Mouse (Mus musculus): ENCODE data around the gene Dnaja1.
A peak's percentile ranks its signal among the peaks of the same experiment; 100 is the strongest.

Gene Dnaja1

GRCm38 (mm10) chr4:40735351-40735750, 13.4 kb downstream of the Dnaja1 start:
- no peak for DNase-seq (ENCODE audit: low read depth, low spot score)

- DNase-seq (ENCODE audit: low read depth, low spot score), result no peak
These were observed 35.3 kb downstream of the Dnaja1 start for GRCm38 (mm10) chr4:40757157-40757779.

- DNase-seq (ENCODE audit: low read depth, low spot score), result peak; percentile 97
These were observed 36.0 kb downstream of the Dnaja1 start, which contains the start of gene Smu1 for GRCm38 (mm10) chr4:40757780-40758420. Smu1 (minus strand) TSS chr4:40757923.

- DNase-seq (ENCODE audit: low read depth, low spot score), result no peak
These were observed 37.9 kb downstream of the Dnaja1 start for GRCm38 (mm10) chr4:40759876-40760275.

GRCm38 (mm10) chr4:40774279-40775259, 52.6 kb downstream of the Dnaja1 start:
- peak; percentile 62 for DNase-seq (ENCODE audit: low read depth, low spot score)

- no peak for DNase-seq (ENCODE audit: low read depth, low spot score)
These were observed 54.5 kb downstream of the Dnaja1 start for GRCm38 (mm10) chr4:40776416-40776815.

- DNase-seq (ENCODE audit: low read depth, low spot score), result no peak
These were observed 55.2 kb downstream of the Dnaja1 start for GRCm38 (mm10) chr4:40777116-40777515.

- DNase-seq (ENCODE audit: low read depth, low spot score), result no peak
These were observed 56.7 kb downstream of the Dnaja1 start for GRCm38 (mm10) chr4:40778656-40779055.

GRCm38 (mm10) chr4:40781143-40781542, 59.2 kb downstream of the Dnaja1 start:
- DNase-seq (ENCODE audit: low read depth, low spot score), result no peak

- no peak for DNase-seq (ENCODE audit: low read depth, low spot score)
These were observed 60.0 kb downstream of the Dnaja1 start for GRCm38 (mm10) chr4:40781797-40782495.

GRCm38 (mm10) chr4:40783049-40783448, 61.1 kb downstream of the Dnaja1 start:
- DNase-seq (ENCODE audit: low read depth, low spot score), result no peak

- no peak for DNase-seq (ENCODE audit: low read depth, low spot score)
These were observed 62.7 kb downstream of the Dnaja1 start for GRCm38 (mm10) chr4:40784556-40785169.

GRCm38 (mm10) chr4:40785620-40786166, 63.7 kb downstream of the Dnaja1 start:
- no peak for DNase-seq (ENCODE audit: low read depth, low spot score)

GRCm38 (mm10) chr4:40786578-40786977, 64.6 kb downstream of the Dnaja1 start:
- no peak for DNase-seq (ENCODE audit: low read depth, low spot score)

All from retina, postnatal 7 days (tissue).